Mouse (Mus musculus): ENCODE data around the gene Olfr382. TPM values are rescaled to one million over a fixed set of nuclear protein-coding genes. Genes with fewer than 3 reads are reported as not detected.
"Not testable (repeated sequence)": the region's sequence is repeated elsewhere in the genome, so short reads cannot be mapped to it uniquely, and the experiment has no call there.

The Olfr382 gene
- not detected in 2 replicates for polyA plus RNA-seq (2016; fragmentation: Nextera tagmentation; extraction: Ambion mirVana)

DNA sequence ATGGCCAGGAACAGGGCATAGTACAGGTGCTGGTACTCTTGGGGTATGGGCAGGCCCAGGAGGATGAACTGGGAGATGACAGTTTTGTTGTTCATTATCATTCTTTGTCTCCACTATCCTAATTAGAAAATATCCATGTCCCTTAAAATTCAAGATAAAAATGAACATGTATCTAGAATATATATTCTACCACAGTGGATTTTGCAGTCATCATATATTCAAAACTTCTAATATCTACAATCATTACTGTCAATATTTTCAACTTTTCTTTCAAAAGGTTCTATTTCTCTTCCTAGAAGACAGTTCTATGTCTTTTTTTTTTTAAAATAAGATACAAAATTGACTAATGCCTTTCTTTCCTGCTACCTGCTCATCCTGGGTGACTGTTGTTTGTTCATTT lies at the start of gene Olfr382:
Gene Olfr382, minus strand, starts transcription at position 101 of the 400 bp plus-strand sequence.
- Histone ChIP-seq H3K9me3 (peaks cover 10% of the 10 kb centered on the region), H3K4me3 (no peak within 1 kb of the TSS), H3K36me3 (no peaks in the 10 kb centered on the region), H3K27ac (no peak within 1 kb of the TSS), H3K9ac (no peak within 1 kb of the TSS), H3K4me1 (no peaks in the 10 kb centered on the region), H3K27me3 (replicated peaks) (no peaks in the 10 kb centered on the region), H3K4me2 (replicated peaks) (no peak within 1 kb of the TSS)
- no peak for ATAC-seq (ENCODE audit: low FRiP score, low read depth)

GRCm38 (mm10) chr11:73528971-73529370 lies 12.0 kb upstream of the Olfr382 start:
- not testable (repeated sequence) for H3K9ac ChIP-seq; H3K4me2 ChIP-seq (replicated peaks); ATAC-seq (ENCODE audit: low FRiP score, low read depth); H3K27ac ChIP-seq; H3K36me3 ChIP-seq; H3K4me1 ChIP-seq; H3K4me3 ChIP-seq; H3K27me3 ChIP-seq (replicated peaks)
- WGBS, result 84% methylated on average over 1 of the region's 1 CpGs
- peaks cover 15% of the 10 kb centered on the region for H3K9me3 ChIP-seq

- no peaks in the 10 kb centered on the region for H3K9me3 ChIP-seq
- no peaks in the 10 kb centered on the region for H3K36me3 ChIP-seq
- no peak within 1 kb of the TSS for H3K27ac ChIP-seq
- H3K4me2 ChIP-seq (replicated peaks), result no peak within 1 kb of the TSS
- H3K9ac ChIP-seq, result no peak within 1 kb of the TSS
- ATAC-seq (ENCODE audit: low FRiP score, low read depth), result no peak
- H3K4me3 ChIP-seq, result no peak within 1 kb of the TSS
- H3K4me1 ChIP-seq, result no peaks in the 10 kb centered on the region
- no peaks in the 10 kb centered on the region for H3K27me3 ChIP-seq (replicated peaks)
Measured at GRCm38 (mm10) chr11:73491503-73491902, 25.5 kb downstream of the Olfr382 start, which contains the start of gene Olfr381. Olfr381 (minus strand) TSS chr11:73491603.

Other genes with a start within 250 kb of the Olfr382 start
- 0.14 and 0.15 TPM in 2 replicates for gene Trpv3, start 249.8 kb downstream of the Olfr382 start, polyA plus RNA-seq (2016; fragmentation: Nextera tagmentation; extraction: Ambion mirVana)
- 0.34 and 0.65 TPM in 2 replicates for gene Aspa, start 187.6 kb downstream of the Olfr382 start, polyA plus RNA-seq (2016; fragmentation: Nextera tagmentation; extraction: Ambion mirVana)
- gene Gm49340, start 187.5 kb downstream of the Olfr382 start, polyA plus RNA-seq (2016; fragmentation: Nextera tagmentation; extraction: Ambion mirVana), result not detected in 2 replicates
- not detected in 2 replicates for gene Spata22, start 187.5 kb downstream of the Olfr382 start, polyA plus RNA-seq (2016; fragmentation: Nextera tagmentation; extraction: Ambion mirVana)
- not detected in 2 replicates for gene Olfr20, start 166.4 kb downstream of the Olfr382 start, polyA plus RNA-seq (2016; fragmentation: Nextera tagmentation; extraction: Ambion mirVana)
- not detected in 2 replicates for gene Olfr376, start 146.0 kb downstream of the Olfr382 start, polyA plus RNA-seq (2016; fragmentation: Nextera tagmentation; extraction: Ambion mirVana)
- gene Olfr1, start 117.6 kb downstream of the Olfr382 start, polyA plus RNA-seq (2016; fragmentation: Nextera tagmentation; extraction: Ambion mirVana), result not detected in 2 replicates
- gene Olfr378, start 88.7 kb downstream of the Olfr382 start, polyA plus RNA-seq (2016; fragmentation: Nextera tagmentation; extraction: Ambion mirVana), result not detected in 2 replicates
- gene Olfr380, start 59.7 kb downstream of the Olfr382 start, polyA plus RNA-seq (2016; fragmentation: Nextera tagmentation; extraction: Ambion mirVana), result not detected in 2 replicates
- not detected in 2 replicates for gene Olfr381, start 25.6 kb downstream of the Olfr382 start, polyA plus RNA-seq (2016; fragmentation: Nextera tagmentation; extraction: Ambion mirVana)
- not detected in 2 replicates for gene Olfr385, start 75.8 kb upstream of the Olfr382 start, polyA plus RNA-seq (2016; fragmentation: Nextera tagmentation; extraction: Ambion mirVana)
- gene Olfr384, start 81.4 kb upstream of the Olfr382 start, polyA plus RNA-seq (2016; fragmentation: Nextera tagmentation; extraction: Ambion mirVana), result not detected in 2 replicates
- gene Zfp735, start 171.6 kb upstream of the Olfr382 start, polyA plus RNA-seq (2016; fragmentation: Nextera tagmentation; extraction: Ambion mirVana), result not detected in 2 replicates